Mouse (Mus musculus) naive thymus-derived CD4-positive, alpha-beta T cell, adult 2 months (primary cell): Measurements from ENCODE around the gene Tmem104.

Experiments used
- DNase-seq: peaks from one replicate; pipeline ENCODE4 v3.0.0-alpha.2; 2011; ENCODE audit warnings: low read depth

The Tmem104 gene

GRCm38 (mm10) chr11:115187224-115187639, at the start of gene Tmem104:
TSS of gene Tmem104 (plus strand) at chr11:115187487.
- peak; percentile 99 for DNase-seq

DNA sequence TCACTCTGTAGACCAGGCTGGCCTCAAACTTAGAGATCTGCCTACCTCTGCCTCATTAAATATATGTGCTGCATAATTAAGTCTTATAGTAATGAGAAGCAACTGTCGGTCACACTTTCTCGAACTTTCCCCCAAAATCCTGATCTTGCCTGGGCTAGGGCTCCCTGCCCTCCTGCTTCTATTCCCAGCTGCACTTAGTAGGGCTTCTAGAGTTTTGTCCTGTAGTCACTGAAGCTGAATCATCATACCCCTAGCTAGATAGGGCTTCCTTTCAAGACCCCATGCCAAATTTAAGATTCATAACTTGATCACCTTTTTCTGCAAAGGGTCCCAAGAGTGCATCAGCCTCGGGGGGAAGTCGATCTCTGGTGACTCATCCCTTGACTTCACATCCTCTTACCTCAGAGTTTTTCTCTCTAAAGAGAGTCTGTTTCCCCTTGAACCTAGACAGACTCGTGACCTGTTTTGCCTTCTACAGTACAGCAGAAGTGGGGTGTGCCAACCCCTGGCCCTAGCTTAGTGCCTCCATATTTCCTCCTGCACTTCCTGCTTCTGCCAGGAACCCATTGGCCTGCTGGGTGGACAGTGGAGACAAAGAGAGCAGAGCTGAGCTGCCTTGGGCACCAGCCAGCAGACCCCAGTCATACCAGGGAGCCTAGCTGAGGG, 48.6 kb upstream of the Tmem104 start:
- DNase-seq, result peak; percentile 22

DNA sequence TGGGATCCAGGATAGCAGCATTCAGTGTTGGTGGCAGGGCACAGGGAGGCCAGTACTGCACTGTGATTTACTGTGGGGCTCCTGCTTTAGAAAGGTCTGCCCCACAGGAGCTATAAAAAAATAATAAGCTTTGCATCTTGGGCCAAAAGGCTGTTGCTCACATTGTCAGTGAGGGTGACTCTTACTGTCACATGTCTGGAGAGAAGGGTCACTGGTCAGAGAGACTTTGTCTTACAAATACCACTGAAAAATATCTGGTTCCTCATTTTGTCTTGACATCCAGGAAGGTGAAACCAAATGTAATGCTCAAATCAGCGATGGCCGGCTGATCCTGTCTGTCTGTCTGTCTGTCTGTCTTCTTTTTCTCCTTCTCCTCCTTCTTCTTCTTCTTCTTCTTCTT, 45.3 kb upstream of the Tmem104 start:
- no peak for DNase-seq

DNA sequence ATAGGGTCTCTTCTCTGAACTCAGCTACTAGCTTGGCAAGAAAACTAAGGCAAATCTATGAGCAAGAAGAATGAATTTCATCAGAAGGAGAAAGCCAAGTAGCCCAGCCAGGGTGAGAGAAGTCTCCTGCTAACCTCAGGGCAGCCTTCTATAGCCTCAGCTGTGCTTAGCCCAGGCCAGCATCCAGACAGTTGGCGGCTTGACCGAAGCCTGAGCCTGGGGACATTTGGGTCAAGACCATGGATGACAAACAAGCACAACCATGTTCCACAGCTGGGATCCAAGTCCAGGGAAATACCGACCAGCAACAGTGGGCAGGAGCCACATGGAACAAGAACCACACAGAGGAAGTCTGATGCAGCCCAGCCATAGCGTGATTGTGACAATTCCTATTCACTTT, 39.5 kb upstream of the Tmem104 start:
- DNase-seq, result no peak

DNA sequence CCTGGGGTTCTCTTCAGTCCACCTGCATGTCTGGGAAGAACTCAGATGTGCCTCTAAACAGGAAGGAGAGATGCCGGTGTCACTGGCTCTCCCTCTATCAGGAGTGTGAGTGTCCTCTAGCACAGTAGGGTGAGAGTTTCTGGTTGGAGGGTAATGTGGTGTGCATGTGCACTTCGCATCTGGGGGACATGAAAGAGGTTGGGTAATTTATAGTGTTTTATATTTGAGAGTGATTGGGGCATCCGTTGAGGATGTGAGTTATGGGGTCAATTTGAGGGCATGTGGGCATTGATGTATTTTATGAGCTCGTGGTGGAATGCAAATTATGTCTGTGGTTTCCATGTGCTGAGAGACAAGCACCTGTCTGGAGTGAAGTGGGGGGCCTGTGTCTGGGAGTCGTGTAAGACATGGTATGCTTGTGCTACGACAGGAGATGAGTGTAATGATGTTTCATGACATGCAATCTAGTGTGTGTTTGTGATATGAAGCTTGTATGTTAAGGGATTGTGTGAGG, 36.5 kb upstream of the Tmem104 start:
- no peak for DNase-seq

GRCm38 (mm10) chr11:115151755-115152429, 35.4 kb upstream of the Tmem104 start:
- no peak for DNase-seq

DNA sequence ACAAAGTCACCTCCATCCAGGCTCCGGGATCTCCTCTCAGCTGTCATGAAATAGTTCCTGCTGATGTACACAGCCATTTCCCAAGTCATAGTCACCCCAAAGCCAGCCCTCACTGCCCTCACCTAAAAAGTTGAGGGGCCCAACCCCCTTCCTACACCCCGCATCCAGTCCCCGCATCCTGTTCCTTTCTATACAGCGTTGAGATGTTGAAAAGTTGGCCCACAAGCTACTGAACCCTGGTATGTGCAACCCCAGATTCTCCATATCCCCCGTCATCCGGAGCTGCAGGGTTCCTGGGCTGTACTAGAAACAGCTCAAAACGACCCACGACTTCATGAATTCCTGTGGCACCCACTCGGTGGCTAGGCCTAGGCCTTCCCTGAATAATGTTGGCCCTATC, 34.2 kb upstream of the Tmem104 start:
- DNase-seq, result no peak

DNA sequence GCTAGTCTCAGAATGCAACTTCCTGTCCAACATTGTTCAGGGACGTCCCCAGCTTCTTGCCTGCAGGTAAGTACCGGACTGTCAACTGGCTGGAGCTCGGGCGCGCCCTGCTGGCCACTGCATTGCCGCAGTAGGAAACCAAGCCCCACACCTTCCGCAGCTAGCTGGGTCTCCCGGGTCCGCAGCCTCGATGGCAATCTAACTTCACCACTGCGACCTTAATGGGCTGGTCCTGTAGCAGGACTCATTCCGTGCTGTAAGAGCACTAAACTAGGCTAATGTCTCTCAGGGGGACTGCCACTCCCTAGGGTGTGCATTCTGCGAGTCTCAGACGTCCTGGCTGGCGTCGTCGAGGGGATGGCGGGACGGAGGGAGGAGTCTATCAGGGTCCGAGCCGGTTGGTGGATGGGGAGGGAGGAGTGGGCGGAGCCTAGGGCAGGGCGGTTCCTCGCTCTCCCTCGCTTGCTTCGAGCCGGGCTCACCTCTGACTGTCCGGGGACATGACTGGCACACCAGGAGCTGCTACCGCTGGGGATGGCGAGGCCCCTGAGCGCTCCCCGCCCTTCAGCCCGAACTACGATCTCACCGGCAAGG, 33.5 kb upstream of the Tmem104 start:
- peak; percentile 95 for DNase-seq

DNA sequence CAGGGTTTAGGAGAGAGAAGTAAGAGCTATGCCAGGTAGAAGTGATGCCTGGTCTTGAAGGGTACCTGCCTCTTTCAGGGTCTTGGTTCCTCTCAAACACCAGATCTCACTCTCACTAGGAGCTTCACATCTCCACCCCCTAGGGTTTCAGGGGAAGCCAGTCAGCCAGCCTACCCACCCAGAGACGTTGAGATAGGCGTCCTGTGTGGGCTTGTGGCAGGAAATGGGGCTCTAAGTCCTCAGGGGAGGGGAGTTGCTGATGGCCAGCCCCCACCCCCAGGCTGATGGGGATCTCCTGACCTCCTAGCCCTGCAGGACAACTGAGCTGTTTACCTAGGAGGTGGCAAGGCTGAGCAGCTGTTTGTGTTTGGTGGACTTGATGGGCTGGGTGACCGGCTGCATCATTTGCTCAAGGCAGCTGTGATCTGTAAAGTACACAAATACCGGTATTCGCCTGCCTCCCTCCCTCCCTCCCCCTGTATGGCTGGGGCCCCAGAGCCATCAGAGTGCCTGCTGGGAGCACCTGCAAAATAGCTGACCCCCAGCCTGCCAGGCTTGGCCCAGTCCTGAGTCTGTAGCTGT, 32.1 kb upstream of the Tmem104 start:
- no peak for DNase-seq

DNA sequence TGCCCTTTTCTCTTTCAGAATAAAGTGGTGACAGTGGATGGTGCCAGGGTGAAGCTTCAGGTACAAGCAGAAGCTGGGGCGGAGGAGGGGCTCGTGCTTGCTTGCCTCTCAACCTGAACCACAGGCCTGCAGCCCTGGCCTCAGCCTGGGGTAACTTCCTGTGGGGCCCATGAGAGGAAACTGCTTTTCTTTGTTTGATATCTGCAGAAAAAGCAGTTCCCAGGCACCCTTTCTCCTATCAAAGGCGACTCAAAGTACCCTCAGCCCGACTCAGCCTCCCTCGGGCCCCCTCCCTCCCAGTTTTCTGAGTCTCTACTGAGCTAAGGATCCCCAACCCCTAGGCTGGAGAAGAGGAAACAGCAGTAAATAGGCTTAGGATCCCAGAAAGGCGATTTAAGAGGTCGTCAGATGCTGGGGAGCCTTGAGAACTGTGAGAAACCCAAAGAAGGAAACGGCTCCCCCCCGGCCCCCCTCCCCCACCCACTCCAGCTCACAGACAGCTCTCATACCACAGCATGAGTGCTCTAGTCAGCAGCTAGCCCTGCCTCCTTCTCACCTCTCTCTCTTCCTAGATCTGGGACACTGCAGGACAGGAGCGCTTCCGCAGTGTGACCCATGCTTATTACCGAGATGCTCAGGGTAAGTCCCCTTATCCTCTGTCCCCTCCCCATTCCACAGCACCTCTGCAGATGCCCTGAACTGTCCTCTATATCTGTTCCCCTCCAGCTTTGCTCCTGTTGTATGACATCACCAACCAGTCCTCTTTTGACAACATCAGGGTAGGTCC, 29.2 kb upstream of the Tmem104 start:
- peak; percentile 87 for DNase-seq

DNA sequence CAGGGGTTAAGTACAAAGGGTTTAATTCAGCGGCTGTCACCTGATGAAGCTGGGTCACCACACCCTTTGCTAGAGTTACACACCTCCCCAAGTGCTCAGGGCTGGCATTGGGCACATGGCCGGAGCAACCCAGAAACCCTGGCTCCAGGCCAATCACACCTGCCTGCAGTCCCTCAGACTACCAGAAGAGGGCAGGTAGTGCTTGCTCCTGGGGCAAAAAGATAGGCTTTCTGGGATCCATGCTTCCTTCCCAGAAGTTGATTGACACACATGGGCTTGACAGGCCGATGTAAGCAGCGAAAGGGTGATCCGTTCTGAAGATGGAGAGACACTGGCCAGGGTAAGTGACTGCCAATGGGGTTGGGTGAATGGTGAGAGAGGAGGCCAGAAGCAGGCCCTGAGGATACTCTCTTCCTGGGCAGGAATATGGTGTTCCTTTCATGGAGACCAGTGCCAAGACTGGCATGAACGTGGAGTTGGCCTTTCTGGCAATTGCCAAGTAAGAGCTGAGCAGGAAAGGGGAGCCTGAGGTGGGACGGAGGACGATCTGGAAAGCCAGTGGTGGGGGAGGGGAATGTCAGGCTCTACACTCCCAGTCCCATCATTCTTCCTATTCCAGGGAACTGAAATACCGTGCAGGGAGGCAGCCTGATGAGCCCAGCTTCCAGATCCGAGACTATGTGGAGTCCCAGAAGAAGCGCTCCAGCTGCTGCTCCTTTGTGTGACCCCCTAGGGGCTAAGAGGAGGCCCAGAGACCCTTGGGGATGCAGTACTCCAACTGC, 27.1 kb upstream of the Tmem104 start:
- DNase-seq, result peak; percentile 85

GRCm38 (mm10) chr11:115160883-115161577, 26.3 kb upstream of the Tmem104 start:
- peak; percentile 87 for DNase-seq

DNA sequence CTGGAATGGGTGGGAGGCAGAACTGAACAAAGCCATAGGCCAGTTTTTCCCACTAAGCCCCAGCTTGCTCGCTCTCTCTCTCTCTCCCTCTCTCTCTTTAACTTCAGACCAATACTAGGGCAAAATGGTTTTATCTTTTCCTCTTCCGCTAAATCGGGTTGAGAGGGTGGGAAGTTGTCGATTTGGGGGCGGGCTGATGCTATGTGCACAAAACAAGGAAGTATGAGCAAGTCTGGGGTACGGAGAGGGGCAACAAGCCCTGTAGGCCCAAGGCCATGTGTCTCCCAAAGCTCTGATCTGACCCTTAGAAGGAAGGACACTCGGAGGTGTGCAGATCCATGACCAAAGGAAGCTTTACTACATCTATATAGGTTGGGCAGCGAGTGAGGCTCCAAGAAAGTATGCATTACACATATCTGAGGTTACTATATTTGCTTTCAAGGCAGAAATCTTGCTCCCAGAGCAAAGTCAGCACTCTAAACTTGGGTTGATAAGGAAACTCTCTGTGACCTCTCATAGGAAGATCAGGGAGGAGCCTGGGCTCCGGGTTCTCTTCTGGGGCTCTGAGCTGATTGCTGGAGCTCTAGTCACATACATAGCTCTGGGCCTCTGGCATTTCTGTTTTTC, 25.6 kb upstream of the Tmem104 start:
- DNase-seq, result peak; percentile 68

- DNase-seq, result no peak
Observed at GRCm38 (mm10) chr11:115162205-115162601, 25.1 kb upstream of the Tmem104 start.

DNA sequence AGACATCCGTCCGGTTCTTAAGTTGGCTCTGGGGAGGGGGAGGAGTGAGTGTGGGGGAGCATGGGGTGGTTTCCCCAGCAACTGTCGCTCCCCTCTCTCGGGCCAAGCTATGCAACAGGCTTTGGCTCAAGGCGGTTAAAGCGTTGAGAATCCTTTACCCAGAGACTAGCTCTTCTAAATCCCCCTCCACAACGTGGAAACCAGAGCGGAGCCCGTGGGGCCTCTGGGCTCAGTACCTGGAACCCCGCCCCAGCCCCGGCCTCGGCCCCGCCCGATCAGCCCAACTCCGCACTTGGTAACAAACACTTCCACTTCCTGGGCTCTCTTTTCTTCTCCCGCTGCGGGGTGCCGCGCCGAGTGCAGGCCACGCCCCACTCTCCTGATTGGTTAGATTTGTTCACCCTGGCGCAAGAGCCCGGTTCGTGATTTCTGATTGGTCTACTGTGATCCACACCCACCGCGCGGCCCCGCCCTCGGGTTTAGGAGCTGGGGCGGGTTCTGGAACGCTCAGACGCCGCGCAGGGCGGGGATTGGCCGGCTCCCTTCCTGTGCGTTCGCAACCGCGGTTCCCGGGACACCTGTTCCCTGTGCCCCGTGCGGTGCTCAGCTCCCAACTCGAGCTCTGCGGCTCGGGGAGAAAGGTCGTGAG, 24.3 kb upstream of the Tmem104 start, which contains the start of gene Slc9a3r1:
TSS of gene Slc9a3r1 (plus strand) at position 510 of the 649 bp plus-strand sequence.
- DNase-seq, result peak; percentile 99

DNA sequence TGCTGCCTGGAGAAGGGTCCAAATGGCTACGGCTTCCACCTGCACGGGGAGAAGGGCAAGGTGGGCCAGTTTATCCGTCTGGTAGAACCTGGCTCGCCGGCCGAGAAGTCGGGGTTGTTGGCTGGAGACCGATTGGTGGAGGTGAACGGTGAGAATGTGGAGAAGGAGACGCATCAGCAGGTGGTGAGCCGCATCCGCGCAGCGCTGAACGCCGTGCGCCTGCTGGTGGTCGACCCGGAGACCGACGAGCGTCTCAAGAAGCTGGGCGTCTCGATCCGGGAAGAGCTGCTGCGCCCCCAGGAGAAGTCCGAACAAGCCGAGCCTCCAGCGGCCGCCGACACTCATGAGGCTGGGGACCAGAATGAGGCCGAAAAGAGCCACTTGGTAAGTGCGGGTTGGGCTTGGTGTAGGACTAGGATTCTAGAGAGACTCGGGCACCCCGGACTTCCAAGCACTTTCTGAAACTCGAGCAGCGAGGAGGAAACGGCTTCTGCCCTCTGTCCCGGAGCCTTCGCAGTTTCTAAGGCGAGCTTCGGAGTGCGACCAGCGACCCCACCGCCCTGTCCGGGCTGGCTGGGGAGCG, 23.6 kb upstream of the Tmem104 start:
- DNase-seq, result no peak

DNA sequence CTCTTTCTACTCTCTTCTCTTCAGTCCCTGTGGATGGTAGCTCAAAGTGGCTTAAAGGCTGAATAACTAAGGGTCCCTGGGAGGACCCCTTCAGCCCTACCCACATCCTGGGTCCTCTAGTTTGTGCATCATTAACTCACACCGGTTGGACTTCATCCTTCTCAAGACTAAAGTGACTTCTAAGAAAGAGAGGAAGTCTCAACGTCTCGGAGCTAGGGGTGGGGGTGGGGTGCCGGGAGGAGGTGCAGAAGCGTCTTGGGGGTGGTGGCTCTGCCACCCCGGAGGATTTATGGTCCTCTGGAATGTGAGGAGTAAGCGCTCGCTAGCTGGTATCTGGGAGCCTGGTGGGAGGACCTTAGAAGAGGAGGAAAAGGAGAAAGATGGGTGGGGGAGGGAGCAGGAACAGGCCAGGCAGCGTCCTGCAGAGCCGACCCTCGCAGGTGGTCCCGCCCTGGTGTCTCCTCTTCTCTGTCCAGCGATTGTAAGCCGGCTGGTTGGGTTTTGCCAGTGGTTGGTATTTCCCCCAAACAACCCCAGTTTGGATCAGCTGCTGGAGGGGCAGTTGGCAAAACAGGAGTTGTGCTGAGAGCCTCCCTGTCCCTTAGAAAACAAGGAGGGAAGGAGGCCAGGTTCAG, 22.8 kb upstream of the Tmem104 start:
- peak; percentile 65 for DNase-seq

GRCm38 (mm10) chr11:115164976-115165374, 22.3 kb upstream of the Tmem104 start:
- DNase-seq, result peak; percentile 22

GRCm38 (mm10) chr11:115166776-115167175, 20.5 kb upstream of the Tmem104 start:
- DNase-seq, result peak; percentile 19
